Mouse (Mus musculus) myocyte (in vitro differentiated cells): Measurements from ENCODE around the gene Fgg.

Source experiments
- E2F4 ChIP-seq: IDR thresholded peaks from one replicate; pipeline ENCODE4 v1.6.1; 2011; ENCODE audit warnings: mild to moderate bottlenecking, control low read depth, moderate library complexity; ENCODE audit not compliant: insufficient read depth
- MYOD1 ChIP-seq, 3 experiments: IDR thresholded peaks; one replicate each; pipeline ENCODE4 v1.6.1; 2011; ENCODE audit warnings: control low read depth in 2 of 3, low read depth in 2 of 3, mild to moderate bottlenecking in 2 of 3, moderate library complexity in 1 of 3; ENCODE audit not compliant: insufficient read length in 2 of 3, control insufficient read depth in 1 of 3
- POLR2A ChIP-seq: IDR thresholded peaks from one replicate; pipeline ENCODE4 v1.6.1; 2011; ENCODE audit warnings: low read depth, mild to moderate bottlenecking, control low read depth, moderate library complexity; ENCODE audit not compliant: insufficient read length
- SRF ChIP-seq: IDR thresholded peaks from one replicate; pipeline ENCODE4 v1.6.1; 2011; ENCODE audit warnings: low read depth; ENCODE audit not compliant: control insufficient read depth, insufficient read length
- USF1 ChIP-seq: IDR thresholded peaks from one replicate; pipeline ENCODE4 v1.6.1; 2011; ENCODE audit warnings: low read depth, mild to moderate bottlenecking, control low read depth, moderate library complexity

GRCm38 (mm10) chr3:82991963-82992362, 15.6 kb upstream of the Fgg start:
- no peak for TF ChIP-seq POLR2A
- no peak for TF ChIP-seq E2F4
- TF ChIP-seq MYOD1 (IDR thresholded peaks at IDR 0.05; ENCODE audit: control insufficient read depth in 1 of 3, insufficient read length in 2 of 3, low read depth in 2 of 3) = no peak
- no peak for TF ChIP-seq USF1
- no peak for TF ChIP-seq SRF
